Mouse (Mus musculus) heart, postnatal 4 days (tissue): Measurements from ENCODE around the gene Phactr2. TPM values are rescaled to one million over a fixed set of nuclear protein-coding genes. Genes with fewer than 3 reads are reported as not detected.

Experiments used
- total RNA-seq, 2 experiments: library from RNA; stranded (reverse); gene quantifications; 2 replicates each; pipeline ENCODE4 v1.2.3; 2021

Phactr2 gene
- total RNA-seq, 2 experiments from 2014 or later: 78.3 to 79.5 TPM

Other genes starting within 250 kb of the Phactr2 start
- 100 to 1,000 TPM; 261 to 315 TPM for gene Fuca2, start 25.1 kb upstream of the Phactr2 start, total RNA-seq
- gene Adat2, start 78.5 kb upstream of the Phactr2 start, total RNA-seq: 1 to 10 TPM; 4.3 to 5.0 TPM
- 10 to 100 TPM; 25.1 to 27.7 TPM for gene Pex3, start 78.7 kb upstream of the Phactr2 start, total RNA-seq